Mouse (Mus musculus): ENCODE results near the gene Zcchc24. TPM values are rescaled to one million over a fixed set of nuclear protein-coding genes. Genes with fewer than 3 reads are reported as not detected.
A peak's percentile ranks its signal among the peaks of the same experiment; 100 is the strongest.

Zcchc24 gene
- total and polyA plus RNA-seq, 2 experiments, result 27.3 to 53.0 TPM

- no peaks in the 10 kb centered on the region for H3K79me2 ChIP-seq (ENCODE audit: control insufficient read depth, insufficient read depth, low read length)
- no peak for DNase-seq (ENCODE audit: extremely low read depth, low read depth, low spot score)
- TF ChIP-seq POLR2A (IDR thresholded peaks at IDR 0.05; ENCODE audit: extremely low read depth, insufficient read depth, low read length), result no peak
- no peak for TF ChIP-seq CTCF (IDR thresholded peaks at IDR 0.05; ENCODE audit: low read depth, low read length)
- no peak overlapping the region for H3K27ac ChIP-seq (replicated peaks; ENCODE audit: insufficient read depth, low read depth, low read length)
- no peak overlapping the region for H3K4me3 ChIP-seq (ENCODE audit: insufficient read depth, low read depth, low read length)
- no peak overlapping the region for H3K9ac ChIP-seq (ENCODE audit: low read depth, low read length)
- H3K4me1 ChIP-seq (ENCODE audit: control insufficient read depth, insufficient read depth, low read length), result peaks cover 15% of the 10 kb centered on the region
- 86% methylated on average over 12 of the region's 12 CpGs for WGBS
- H3K27me3 ChIP-seq (ENCODE audit: control insufficient read depth, insufficient read depth, low read length), result no peaks in the 10 kb centered on the region
- H3K36me3 ChIP-seq (ENCODE audit: control insufficient read depth, insufficient read depth, low read length), result no peaks in the 10 kb centered on the region
Measured at GRCm38 (mm10) chr14:25787387-25787910, 18.6 kb upstream of the Zcchc24 start.

- no peak for TF ChIP-seq CTCF (IDR thresholded peaks at IDR 0.05; ENCODE audit: low read depth, low read length)
- Histone ChIP-seq H3K4me3 (ENCODE audit: insufficient read depth, low read depth, low read length) (no peak overlapping the region), H3K4me1 (ENCODE audit: control insufficient read depth, insufficient read depth, low read length) (peaks cover 15% of the 10 kb centered on the region), H3K27ac (replicated peaks; ENCODE audit: insufficient read depth, low read depth, low read length) (no peak overlapping the region), H3K27me3 (ENCODE audit: control insufficient read depth, insufficient read depth, low read length) (no peaks in the 10 kb centered on the region), H3K79me2 (ENCODE audit: control insufficient read depth, insufficient read depth, low read length) (no peaks in the 10 kb centered on the region), H3K36me3 (ENCODE audit: control insufficient read depth, insufficient read depth, low read length) (no peaks in the 10 kb centered on the region), H3K9ac (ENCODE audit: low read depth, low read length) (no peak overlapping the region)
- 64% methylated on average over 5 of the region's 5 CpGs for WGBS
- peak; percentile 28 for DNase-seq (ENCODE audit: extremely low read depth, low read depth, low spot score)
Measured at GRCm38 (mm10) chr14:25786959-25787358, 18.1 kb upstream of the Zcchc24 start.

GRCm38 (mm10) chr14:25785210-25785609 is 16.4 kb upstream of the Zcchc24 start:
- Histone ChIP-seq H3K79me2 (ENCODE audit: control insufficient read depth, insufficient read depth, low read length) (no peaks in the 10 kb centered on the region), H3K27ac (replicated peaks; ENCODE audit: insufficient read depth, low read depth, low read length) (no peak overlapping the region), H3K27me3 (ENCODE audit: control insufficient read depth, insufficient read depth, low read length) (no peaks in the 10 kb centered on the region), H3K4me3 (ENCODE audit: insufficient read depth, low read depth, low read length) (no peak overlapping the region), H3K4me1 (ENCODE audit: control insufficient read depth, insufficient read depth, low read length) (peaks cover 7% of the 10 kb centered on the region), H3K36me3 (ENCODE audit: control insufficient read depth, insufficient read depth, low read length) (no peaks in the 10 kb centered on the region), H3K9ac (ENCODE audit: low read depth, low read length) (no peak overlapping the region)
- TF ChIP-seq POLR2A (IDR thresholded peaks at IDR 0.05; ENCODE audit: extremely low read depth, insufficient read depth, low read length), result no peak
- no peak for TF ChIP-seq CTCF (IDR thresholded peaks at IDR 0.05; ENCODE audit: low read depth, low read length)
- no peak for DNase-seq (ENCODE audit: extremely low read depth, low read depth, low spot score)
- WGBS, result 96% methylated on average over 4 of the region's 4 CpGs

- Histone ChIP-seq H3K79me2 (ENCODE audit: control insufficient read depth, insufficient read depth, low read length) (no peaks in the 10 kb centered on the region), H3K4me1 (ENCODE audit: control insufficient read depth, insufficient read depth, low read length) (peaks cover 4% of the 10 kb centered on the region), H3K9ac (ENCODE audit: low read depth, low read length) (no peak overlapping the region), H3K27ac (replicated peaks; ENCODE audit: insufficient read depth, low read depth, low read length) (no peak overlapping the region), H3K27me3 (ENCODE audit: control insufficient read depth, insufficient read depth, low read length) (no peaks in the 10 kb centered on the region), H3K4me3 (ENCODE audit: insufficient read depth, low read depth, low read length) (no peak overlapping the region), H3K36me3 (ENCODE audit: control insufficient read depth, insufficient read depth, low read length) (no peaks in the 10 kb centered on the region)
- 16% methylated on average over 7 of the region's 7 CpGs for WGBS
- TF ChIP-seq POLR2A (IDR thresholded peaks at IDR 0.05; ENCODE audit: extremely low read depth, insufficient read depth, low read length), result no peak
- TF ChIP-seq CTCF (IDR thresholded peaks at IDR 0.05; ENCODE audit: low read depth, low read length), result no peak
- DNase-seq (ENCODE audit: extremely low read depth, low read depth, low spot score), result peak; percentile 82
Measured at GRCm38 (mm10) chr14:25783220-25783619, 14.4 kb upstream of the Zcchc24 start.

GRCm38 (mm10) chr14:25780601-25781000 is 11.8 kb upstream of the Zcchc24 start:
- H3K27ac ChIP-seq (replicated peaks; ENCODE audit: insufficient read depth, low read depth, low read length), result no peak overlapping the region
- TF ChIP-seq POLR2A (IDR thresholded peaks at IDR 0.05; ENCODE audit: extremely low read depth, insufficient read depth, low read length) (no peak), CTCF (IDR thresholded peaks at IDR 0.05; ENCODE audit: low read depth, low read length) (no peak)
- no peak overlapping the region for H3K9ac ChIP-seq (ENCODE audit: low read depth, low read length)
- no peaks in the 10 kb centered on the region for H3K36me3 ChIP-seq (ENCODE audit: control insufficient read depth, insufficient read depth, low read length)
- no peaks in the 10 kb centered on the region for H3K79me2 ChIP-seq (ENCODE audit: control insufficient read depth, insufficient read depth, low read length)
- peaks cover 4% of the 10 kb centered on the region for H3K4me1 ChIP-seq (ENCODE audit: control insufficient read depth, insufficient read depth, low read length)
- H3K4me3 ChIP-seq (ENCODE audit: insufficient read depth, low read depth, low read length), result no peak overlapping the region
- no peak for DNase-seq (ENCODE audit: extremely low read depth, low read depth, low spot score)
- WGBS, result 91% methylated on average over 11 of the region's 11 CpGs
- H3K27me3 ChIP-seq (ENCODE audit: control insufficient read depth, insufficient read depth, low read length), result no peaks in the 10 kb centered on the region

GRCm38 (mm10) chr14:25776294-25776693 is 7.5 kb upstream of the Zcchc24 start:
- WGBS, result 66% methylated on average over 6 of the region's 6 CpGs
- H3K36me3 ChIP-seq (ENCODE audit: control insufficient read depth, insufficient read depth, low read length), result no peaks in the 10 kb centered on the region
- DNase-seq (ENCODE audit: extremely low read depth, low read depth, low spot score), result no peak
- no peak overlapping the region for H3K9ac ChIP-seq (ENCODE audit: low read depth, low read length)
- TF ChIP-seq CTCF (IDR thresholded peaks at IDR 0.05; ENCODE audit: low read depth, low read length), result no peak
- no peak for TF ChIP-seq POLR2A (IDR thresholded peaks at IDR 0.05; ENCODE audit: extremely low read depth, insufficient read depth, low read length)
- no peak overlapping the region for H3K4me3 ChIP-seq (ENCODE audit: insufficient read depth, low read depth, low read length)
- H3K27ac ChIP-seq (replicated peaks; ENCODE audit: insufficient read depth, low read depth, low read length), result no peak overlapping the region
- no peaks in the 10 kb centered on the region for H3K27me3 ChIP-seq (ENCODE audit: control insufficient read depth, insufficient read depth, low read length)
- H3K79me2 ChIP-seq (ENCODE audit: control insufficient read depth, insufficient read depth, low read length), result no peaks in the 10 kb centered on the region
- peaks cover 17% of the 10 kb centered on the region for H3K4me1 ChIP-seq (ENCODE audit: control insufficient read depth, insufficient read depth, low read length)
